Mouse (Mus musculus): ENCODE measurements around the gene Sult1e1. TPM values are rescaled to one million over a fixed set of nuclear protein-coding genes. Genes with fewer than 3 reads are reported as not detected.

Gene Sult1e1
- not detected in 2 replicates for polyA plus RNA-seq (2016; fragmentation: Nextera tagmentation; extraction: Ambion mirVana)

DNA sequence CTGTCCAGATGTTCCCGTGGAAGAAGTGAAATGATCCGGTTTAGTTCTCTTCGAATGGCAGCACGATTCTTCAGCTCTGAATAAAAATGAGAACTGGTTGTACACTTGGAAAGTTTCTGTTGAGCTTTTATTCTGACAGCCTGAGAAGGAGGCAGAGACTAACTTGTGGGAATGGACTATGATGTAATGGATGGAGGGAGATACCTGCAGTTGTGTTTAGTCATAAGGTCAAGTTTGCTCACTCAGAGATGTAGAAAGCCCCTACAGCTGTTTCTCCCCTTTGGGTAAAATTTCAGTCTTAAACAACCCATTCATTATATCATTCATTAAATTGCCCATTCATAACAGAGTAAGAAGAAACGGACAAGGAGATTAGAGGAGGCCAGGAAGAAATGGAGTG, at the start of gene Sult1e1:
TSS of gene Sult1e1 (minus strand) at position 101 of the 400 bp plus-strand sequence.
- H3K9ac ChIP-seq: no peak within 1 kb of the TSS
- H3K4me1 ChIP-seq: no peaks in the 10 kb centered on the region
- no peak within 1 kb of the TSS for H3K27ac ChIP-seq
- no peaks in the 10 kb centered on the region for H3K9me3 ChIP-seq
- H3K27me3 ChIP-seq (replicated peaks): no peaks in the 10 kb centered on the region
- H3K36me3 ChIP-seq: no peaks in the 10 kb centered on the region
- ATAC-seq (ENCODE audit: low FRiP score, low read depth): no peak
- WGBS: 84% methylated on average over 5 of the region's 5 CpGs
- no peak within 1 kb of the TSS for H3K4me2 ChIP-seq (replicated peaks)
- H3K4me3 ChIP-seq: no peak within 1 kb of the TSS

DNA sequence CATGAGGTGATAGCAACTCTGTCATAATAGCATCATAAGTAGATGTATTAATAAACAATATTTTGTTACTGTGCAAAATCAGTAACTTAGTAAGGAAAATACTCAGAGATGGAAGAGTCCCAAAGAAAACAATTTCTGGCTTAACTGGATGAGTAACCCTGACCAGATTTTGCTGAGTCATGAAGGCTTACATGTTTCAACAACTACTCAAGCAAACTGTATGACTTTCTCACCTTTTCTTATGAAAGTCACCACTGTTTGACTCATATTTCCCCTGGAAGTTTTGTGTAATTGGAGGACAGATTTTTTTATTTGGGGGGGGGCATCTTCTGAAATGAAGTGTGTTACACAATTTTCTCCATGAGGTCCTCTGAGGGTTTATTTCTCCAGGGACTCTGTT, 31.3 kb upstream of the Sult1e1 start:
- no peak for ATAC-seq (ENCODE audit: low FRiP score, low read depth)
- no peak overlapping the region for H3K4me2 ChIP-seq (replicated peaks)
- no peaks in the 10 kb centered on the region for H3K9me3 ChIP-seq
- no peaks in the 10 kb centered on the region for H3K4me1 ChIP-seq
- H3K27ac ChIP-seq: no peak overlapping the region
- H3K36me3 ChIP-seq: no peaks in the 10 kb centered on the region
- no peak overlapping the region for H3K4me3 ChIP-seq
- H3K9ac ChIP-seq: no peak overlapping the region
- H3K27me3 ChIP-seq (replicated peaks): no peaks in the 10 kb centered on the region

DNA sequence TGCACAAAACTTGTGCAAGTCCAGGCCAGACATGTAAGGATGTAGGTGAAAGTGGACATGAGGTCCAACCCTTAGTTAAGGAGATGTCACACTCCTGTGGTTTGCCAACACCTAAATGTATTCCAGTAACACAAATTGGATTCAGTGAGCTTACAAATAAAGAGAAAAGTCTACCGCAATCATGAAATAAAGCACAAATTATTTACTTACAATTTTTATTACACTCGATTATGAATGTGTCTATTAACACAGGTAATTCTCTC, 23.7 kb upstream of the Sult1e1 start:
- Histone ChIP-seq H3K9me3 (no peaks in the 10 kb centered on the region), H3K4me1 (no peaks in the 10 kb centered on the region), H3K27ac (no peak overlapping the region), H3K4me3 (no peak overlapping the region), H3K9ac (no peak overlapping the region), H3K27me3 (replicated peaks) (no peaks in the 10 kb centered on the region), H3K4me2 (replicated peaks) (no peak overlapping the region), H3K36me3 (no peaks in the 10 kb centered on the region)
- no peak for ATAC-seq (ENCODE audit: low FRiP score, low read depth)
- 88% methylated on average over 2 of the region's 2 CpGs for WGBS

DNA sequence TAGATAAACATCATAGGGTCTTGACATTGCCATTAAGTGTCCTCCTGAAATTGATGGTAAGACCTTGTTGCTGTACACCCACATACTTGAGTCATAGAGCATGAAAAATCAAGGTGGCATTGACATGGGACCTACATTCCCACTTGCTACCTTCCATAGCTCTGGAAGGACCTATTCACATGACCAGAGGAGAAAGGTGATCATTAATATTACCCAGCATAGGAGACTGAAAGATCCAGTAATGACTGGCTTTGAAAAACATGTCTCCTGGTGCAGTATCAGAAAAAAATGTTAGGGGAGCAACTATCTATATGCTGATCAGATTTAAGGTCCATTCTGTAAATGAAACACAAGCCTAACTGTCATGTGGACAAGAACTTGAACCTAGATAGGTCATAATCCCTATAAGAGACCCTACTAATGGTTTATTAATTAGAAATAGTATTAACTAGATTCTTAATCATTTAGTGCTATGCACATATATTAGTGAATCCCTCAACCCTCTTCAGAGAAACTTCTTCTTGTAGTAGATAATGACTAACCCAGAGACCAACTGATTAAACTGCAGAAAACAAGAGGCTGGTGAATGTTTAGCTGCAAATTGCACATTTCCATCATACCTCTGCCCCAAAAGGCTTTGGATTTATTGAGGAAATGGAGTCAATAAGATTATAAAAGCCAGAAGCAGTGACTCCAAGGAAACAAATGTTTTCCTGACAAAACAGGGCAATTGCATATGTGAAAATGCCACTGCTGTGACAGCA, 23.2 kb upstream of the Sult1e1 start:
- Histone ChIP-seq H3K4me1 (no peaks in the 10 kb centered on the region), H3K4me3 (no peak overlapping the region), H3K27ac (no peak overlapping the region), H3K9me3 (no peaks in the 10 kb centered on the region), H3K9ac (no peak overlapping the region), H3K4me2 (replicated peaks) (no peak overlapping the region), H3K36me3 (no peaks in the 10 kb centered on the region), H3K27me3 (replicated peaks) (no peaks in the 10 kb centered on the region)
- no peak for ATAC-seq (ENCODE audit: low FRiP score, low read depth)

DNA sequence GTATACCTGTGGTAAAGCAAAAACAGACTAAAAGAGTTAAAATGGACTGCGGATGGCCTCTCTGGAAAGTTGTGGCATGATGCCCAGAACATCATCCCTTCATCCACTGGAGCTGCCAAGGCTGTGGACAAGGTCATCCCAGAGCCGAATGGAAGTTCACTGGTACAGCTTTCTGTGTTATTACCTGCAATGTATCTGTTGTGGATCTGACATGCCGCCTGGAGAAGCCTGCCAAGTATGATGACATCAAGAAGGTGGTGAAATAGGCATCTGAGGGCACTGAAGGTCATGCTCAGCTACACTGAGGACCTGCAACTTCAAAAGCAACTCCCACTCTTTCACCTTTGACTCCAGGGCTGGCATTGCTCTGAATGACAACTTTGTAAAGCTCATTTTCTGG, 9.6 kb upstream of the Sult1e1 start:
- Histone ChIP-seq H3K27ac (no peak overlapping the region), H3K9me3 (no peaks in the 10 kb centered on the region), H3K9ac (no peak overlapping the region), H3K27me3 (replicated peaks) (no peaks in the 10 kb centered on the region), H3K4me1 (no peaks in the 10 kb centered on the region), H3K4me2 (replicated peaks) (no peak overlapping the region), H3K4me3 (no peak overlapping the region), H3K36me3 (no peaks in the 10 kb centered on the region)
- ATAC-seq (ENCODE audit: low FRiP score, low read depth): no peak
- WGBS: 79% methylated on average over 3 of the region's 3 CpGs

DNA sequence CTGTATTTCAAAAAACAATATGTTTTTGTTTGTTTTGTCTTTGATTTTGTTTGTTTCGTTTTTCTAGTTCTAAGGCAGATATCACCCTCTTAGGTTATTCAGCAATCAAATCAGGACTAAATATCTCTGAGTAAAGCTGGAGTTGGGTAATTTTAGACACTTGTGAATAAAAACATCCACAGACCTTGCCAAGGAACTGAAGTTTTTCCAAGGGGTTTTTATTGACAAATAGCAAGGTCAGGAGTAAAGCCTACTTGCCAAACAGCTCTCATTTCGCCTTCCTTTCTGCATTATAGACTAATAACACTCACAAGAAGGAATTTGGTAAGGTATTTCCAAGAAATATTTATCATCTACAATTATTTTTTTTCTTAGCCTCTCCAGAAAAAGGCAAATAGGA, 6.5 kb upstream of the Sult1e1 start:
- Histone ChIP-seq H3K9me3 (no peaks in the 10 kb centered on the region), H3K27me3 (replicated peaks) (no peaks in the 10 kb centered on the region), H3K4me1 (no peaks in the 10 kb centered on the region), H3K9ac (no peak overlapping the region), H3K4me2 (replicated peaks) (no peak overlapping the region), H3K4me3 (no peak overlapping the region), H3K27ac (no peak overlapping the region), H3K36me3 (no peaks in the 10 kb centered on the region)
- 69% methylated on average over 2 of the region's 2 CpGs for WGBS
- ATAC-seq (ENCODE audit: low FRiP score, low read depth): no peak

DNA sequence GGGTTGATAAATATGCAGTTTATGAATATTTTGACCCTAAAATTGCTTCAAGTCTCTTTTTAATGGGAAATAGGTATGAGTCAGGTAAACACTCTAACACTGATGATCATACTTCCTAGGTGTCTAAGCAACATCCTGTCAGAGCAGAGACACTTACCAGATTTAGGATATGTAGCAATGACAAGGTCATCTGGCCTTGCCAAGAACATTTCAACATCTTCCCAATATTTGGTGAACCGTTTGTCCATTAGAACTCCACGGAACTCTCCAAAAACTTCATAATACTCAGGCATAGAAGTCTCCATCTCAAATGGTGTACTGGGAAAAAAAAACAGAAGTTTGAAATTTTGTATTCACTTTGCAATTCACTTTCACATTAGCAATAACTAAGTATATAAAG, 1.5 kb downstream of the Sult1e1 start:
- 83% methylated on average over 2 of the region's 2 CpGs for WGBS
- no peak overlapping the region for H3K4me3 ChIP-seq
- ATAC-seq (ENCODE audit: low FRiP score, low read depth): no peak
- H3K4me2 ChIP-seq (replicated peaks): no peak overlapping the region
- no peaks in the 10 kb centered on the region for H3K36me3 ChIP-seq
- no peaks in the 10 kb centered on the region for H3K27me3 ChIP-seq (replicated peaks)
- no peaks in the 10 kb centered on the region for H3K4me1 ChIP-seq
- H3K9ac ChIP-seq: no peak overlapping the region
- no peak overlapping the region for H3K27ac ChIP-seq
- H3K9me3 ChIP-seq: no peaks in the 10 kb centered on the region

DNA sequence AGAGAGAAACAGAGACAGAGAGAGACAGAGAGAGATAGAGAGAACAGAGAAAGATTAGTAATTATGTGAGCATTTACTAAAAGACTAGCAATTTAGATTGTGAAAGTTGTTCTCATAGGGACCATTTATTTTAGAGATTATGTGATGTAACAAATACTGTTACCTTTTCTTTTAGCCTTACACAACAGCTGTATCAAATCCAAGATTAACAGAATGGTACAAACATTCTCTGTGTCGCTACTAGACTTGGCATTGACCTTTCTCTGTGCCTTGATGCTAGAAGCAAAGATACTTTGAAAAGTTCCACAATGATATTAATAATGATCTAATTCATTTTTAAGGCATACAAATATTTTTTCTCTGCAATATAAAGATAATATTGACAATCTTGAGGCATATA, 11.0 kb downstream of the Sult1e1 start:
- 84% methylated on average over 1 of the region's 1 CpGs for WGBS
- H3K9ac ChIP-seq: no peak overlapping the region
- H3K27ac ChIP-seq: no peak overlapping the region
- H3K4me1 ChIP-seq: no peaks in the 10 kb centered on the region
- H3K36me3 ChIP-seq: no peaks in the 10 kb centered on the region
- no peaks in the 10 kb centered on the region for H3K9me3 ChIP-seq
- H3K27me3 ChIP-seq (replicated peaks): no peaks in the 10 kb centered on the region
- ATAC-seq (ENCODE audit: low FRiP score, low read depth): no peak
- H3K4me3 ChIP-seq: no peak overlapping the region
- H3K4me2 ChIP-seq (replicated peaks): no peak overlapping the region

DNA sequence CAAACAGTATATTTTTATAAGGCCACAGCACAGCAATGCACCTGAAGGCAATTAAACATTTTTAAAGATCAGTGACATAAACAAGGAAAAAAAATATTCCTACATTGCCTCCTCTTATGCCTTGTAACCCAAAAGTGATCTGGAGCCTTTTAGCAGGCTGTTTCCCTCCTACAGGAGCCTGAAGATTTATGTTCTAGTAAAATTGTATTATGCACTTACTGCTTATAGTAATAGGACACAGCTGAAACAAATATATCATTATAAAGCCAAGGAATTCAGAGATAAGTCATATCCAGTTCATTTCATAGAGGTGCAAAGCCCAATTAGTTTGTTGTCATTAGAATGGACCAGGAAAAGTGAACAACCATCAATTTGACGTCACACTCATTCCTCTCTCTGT, 17.2 kb downstream of the Sult1e1 start:
- no peak for ATAC-seq (ENCODE audit: low FRiP score, low read depth)
- H3K9ac ChIP-seq: no peak overlapping the region
- no peak overlapping the region for H3K4me3 ChIP-seq
- no peak overlapping the region for H3K27ac ChIP-seq
- H3K36me3 ChIP-seq: no peaks in the 10 kb centered on the region
- no peaks in the 10 kb centered on the region for H3K4me1 ChIP-seq
- H3K9me3 ChIP-seq: no peaks in the 10 kb centered on the region
- 72% methylated on average over 1 of the region's 1 CpGs for WGBS
- H3K4me2 ChIP-seq (replicated peaks): no peak overlapping the region
- H3K27me3 ChIP-seq (replicated peaks): no peaks in the 10 kb centered on the region

DNA sequence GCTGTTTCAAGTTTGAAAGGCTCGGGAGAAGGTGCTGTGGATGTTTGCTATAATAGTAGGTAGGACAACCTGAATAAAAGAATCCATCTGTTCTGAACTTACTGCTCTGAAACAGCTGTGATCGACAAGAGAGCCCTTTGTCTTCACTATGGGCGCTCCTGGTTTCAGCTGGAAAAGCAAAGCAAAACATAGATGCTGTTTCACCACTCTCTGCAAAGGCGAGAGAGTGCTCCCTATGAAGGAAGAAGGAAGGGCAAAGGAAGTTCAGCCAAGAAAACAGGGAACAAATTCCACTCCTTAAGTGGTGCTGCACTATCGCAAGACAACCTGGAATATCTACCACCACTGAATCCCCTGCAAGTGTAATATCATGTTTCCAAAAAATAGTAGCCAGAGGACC, 17.9 kb downstream of the Sult1e1 start:
- WGBS: 59% methylated on average over 5 of the region's 5 CpGs
- Histone ChIP-seq H3K4me2 (replicated peaks) (no peak overlapping the region), H3K4me3 (no peak overlapping the region), H3K9ac (no peak overlapping the region), H3K27me3 (replicated peaks) (no peaks in the 10 kb centered on the region), H3K36me3 (no peaks in the 10 kb centered on the region), H3K4me1 (no peaks in the 10 kb centered on the region), H3K9me3 (no peaks in the 10 kb centered on the region), H3K27ac (no peak overlapping the region)
- ATAC-seq (ENCODE audit: low FRiP score, low read depth): no peak

DNA sequence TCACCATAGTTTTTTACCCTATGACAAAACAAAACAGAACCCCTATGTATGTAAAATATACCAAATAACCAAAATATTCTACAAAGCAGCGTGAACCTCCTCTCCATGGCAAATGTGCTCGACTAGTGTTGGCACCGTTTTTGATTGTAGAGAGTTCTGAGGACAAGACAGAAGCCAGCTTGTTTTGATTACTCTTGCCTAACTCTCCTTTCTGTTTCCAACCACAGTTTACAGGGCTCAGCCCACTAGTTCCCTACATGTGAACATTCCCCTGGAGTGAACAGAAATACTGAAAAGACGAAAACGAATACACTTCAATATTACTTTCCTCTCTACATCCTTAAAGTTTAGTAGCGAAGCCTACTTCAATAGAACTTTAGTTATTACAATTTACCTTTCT, 18.6 kb downstream of the Sult1e1 start:
- no peak overlapping the region for H3K9ac ChIP-seq
- no peak overlapping the region for H3K4me2 ChIP-seq (replicated peaks)
- no peak overlapping the region for H3K27ac ChIP-seq
- H3K9me3 ChIP-seq: no peaks in the 10 kb centered on the region
- 80% methylated on average over 6 of the region's 6 CpGs for WGBS
- H3K4me1 ChIP-seq: no peaks in the 10 kb centered on the region
- H3K27me3 ChIP-seq (replicated peaks): no peaks in the 10 kb centered on the region
- no peak overlapping the region for H3K4me3 ChIP-seq
- no peaks in the 10 kb centered on the region for H3K36me3 ChIP-seq
- ATAC-seq (ENCODE audit: low FRiP score, low read depth): no peak

DNA sequence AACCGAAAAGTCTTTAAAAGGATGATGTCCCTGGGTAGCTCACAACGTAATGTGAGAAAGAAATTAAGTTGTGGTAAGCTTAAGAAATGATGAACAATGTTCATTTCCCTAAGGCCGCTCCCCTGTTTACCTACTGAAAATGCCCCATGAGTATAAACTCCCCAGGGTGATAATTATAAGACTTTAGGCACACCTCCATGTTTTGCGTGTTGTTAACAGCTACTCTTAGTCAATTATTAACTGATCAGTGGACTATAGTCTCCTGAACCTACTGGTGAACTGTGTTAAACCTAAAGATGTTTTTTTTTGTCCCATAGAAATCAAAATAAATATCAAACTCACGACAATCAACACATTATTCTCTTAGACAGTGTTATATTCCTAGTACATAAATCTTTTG, 22.5 kb downstream of the Sult1e1 start, which contains the start of gene Sult1d1:
TSS of gene Sult1d1 (minus strand) at position 183 of the 400 bp plus-strand sequence.
- Histone ChIP-seq H3K4me2 (replicated peaks) (no peak within 1 kb of the TSS), H3K27me3 (replicated peaks) (no peaks in the 10 kb centered on the region), H3K9ac (no peak within 1 kb of the TSS), H3K27ac (no peak within 1 kb of the TSS), H3K4me1 (no peaks in the 10 kb centered on the region), H3K36me3 (no peaks in the 10 kb centered on the region), H3K4me3 (no peak within 1 kb of the TSS), H3K9me3 (no peaks in the 10 kb centered on the region)
- 76% methylated on average over 5 of the region's 5 CpGs for WGBS
- no peak for ATAC-seq (ENCODE audit: low FRiP score, low read depth)

DNA sequence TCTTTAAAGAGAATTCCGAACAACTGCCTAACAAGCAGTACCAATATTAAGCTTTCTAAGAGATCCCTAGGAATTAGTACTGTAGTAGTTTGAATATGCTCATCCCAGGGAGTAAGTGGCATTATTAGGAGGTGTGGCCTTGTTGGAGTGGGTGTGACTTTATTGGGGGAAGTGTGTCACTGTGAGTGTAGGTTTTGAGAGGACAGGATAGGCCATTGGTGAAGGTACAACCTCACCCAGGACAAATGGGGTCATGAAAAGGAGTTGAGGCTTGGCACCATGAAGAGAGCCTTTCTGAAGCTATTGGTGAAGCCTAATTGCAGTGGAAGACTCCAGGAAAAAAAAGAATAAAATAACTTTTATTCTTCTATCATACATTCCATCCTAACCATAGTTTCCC, 24.1 kb downstream of the Sult1e1 start:
- Histone ChIP-seq H3K36me3 (no peaks in the 10 kb centered on the region), H3K27ac (no peak overlapping the region), H3K4me1 (no peaks in the 10 kb centered on the region), H3K9ac (no peak overlapping the region), H3K4me3 (no peak overlapping the region), H3K4me2 (replicated peaks) (no peak overlapping the region), H3K27me3 (replicated peaks) (no peaks in the 10 kb centered on the region), H3K9me3 (no peaks in the 10 kb centered on the region)
- no peak for ATAC-seq (ENCODE audit: low FRiP score, low read depth)
- 85% methylated on average over 1 of the region's 1 CpGs for WGBS

Measured in neural tube, embryonic 12.5 days (tissue).